Mouse (Mus musculus) erythroid progenitor cell, adult 5-6 weeks (primary cell): ENCODE measurements around the gene Slc7a1. TPM values are rescaled to one million over a fixed set of nuclear protein-coding genes. Genes with fewer than 3 reads are reported as not detected.

Experiments used
- ATAC-seq: replicated peaks from 2 replicates; pipeline ENCODE4 v1.8.0; 2016; ENCODE audit warnings: moderate number of reproducible peaks, mild to moderate bottlenecking, moderate TSS enrichment, inconsistent platforms; ENCODE audit not compliant: poor library complexity, low FRiP score, severe bottlenecking
- total RNA-seq, 2 experiments: library from RNA; stranded (forward) in 1 of 2; stranded (reverse) in 1 of 2; fragments of 150-400 nt in 1 of 2; fragments of 186-747, 209-891 nt in 1 of 2; gene quantifications; 2 replicates each; pipeline versions ENCODE4 v1.2.3 to v1.2.4; 2015 to 2017; ENCODE audit warnings: low replicate concordance in 2 of 2

Gene Slc7a1
- total RNA-seq (2015; ENCODE audit: low replicate concordance) (72.5 and 73.9 TPM in 2 replicates), total RNA-seq (2017; ENCODE audit: low replicate concordance) (50.8 and 66.6 TPM in 2 replicates)

- ATAC-seq: peak; percentile 89
Observed at GRCm38 (mm10) chr5:148399660-148400443, at the start of gene Slc7a1. Slc7a1 (minus strand) TSS chr5:148399904.

GRCm38 (mm10) chr5:148444974-148445373 lies 45.3 kb upstream of the Slc7a1 start:
- no peak for ATAC-seq

- no peak for ATAC-seq
Observed at GRCm38 (mm10) chr5:148443734-148444133, 44.0 kb upstream of the Slc7a1 start.

GRCm38 (mm10) chr5:148435660-148436059 lies 36.0 kb upstream of the Slc7a1 start:
- ATAC-seq: no peak

- no peak for ATAC-seq
Observed at GRCm38 (mm10) chr5:148432121-148432520, 32.4 kb upstream of the Slc7a1 start.

- ATAC-seq: no peak
Observed at GRCm38 (mm10) chr5:148428846-148429245, 29.1 kb upstream of the Slc7a1 start.

GRCm38 (mm10) chr5:148425136-148425535 lies 25.4 kb upstream of the Slc7a1 start:
- ATAC-seq: no peak

- ATAC-seq: no peak
Observed at GRCm38 (mm10) chr5:148421326-148421725, 21.6 kb upstream of the Slc7a1 start.

- ATAC-seq: peak; percentile 57; the same call in 1 of the 2 replicates
Observed at GRCm38 (mm10) chr5:148419112-148419526, 19.4 kb upstream of the Slc7a1 start.

- no peak for ATAC-seq
Observed at GRCm38 (mm10) chr5:148418436-148418835, 18.7 kb upstream of the Slc7a1 start.

GRCm38 (mm10) chr5:148417756-148418155 lies 18.1 kb upstream of the Slc7a1 start:
- ATAC-seq: no peak

GRCm38 (mm10) chr5:148416461-148416860 lies 16.8 kb upstream of the Slc7a1 start:
- ATAC-seq: no peak

GRCm38 (mm10) chr5:148414233-148414632 lies 14.5 kb upstream of the Slc7a1 start:
- no peak for ATAC-seq

- no peak for ATAC-seq
Observed at GRCm38 (mm10) chr5:148412504-148412903, 12.8 kb upstream of the Slc7a1 start.

- no peak for ATAC-seq
Observed at GRCm38 (mm10) chr5:148409465-148409864, 9.8 kb upstream of the Slc7a1 start.

- no peak for ATAC-seq
Observed at GRCm38 (mm10) chr5:148406913-148407312, 7.2 kb upstream of the Slc7a1 start.

GRCm38 (mm10) chr5:148404548-148404947 lies 4.8 kb upstream of the Slc7a1 start:
- ATAC-seq: no peak

- no peak for ATAC-seq
Observed at GRCm38 (mm10) chr5:148402641-148403040, 2.9 kb upstream of the Slc7a1 start.

- peak; percentile 40 for ATAC-seq
Observed at GRCm38 (mm10) chr5:148398766-148399659, 691 bp downstream of the Slc7a1 start.

- ATAC-seq: no peak
Observed at GRCm38 (mm10) chr5:148398451-148398765, 1.3 kb downstream of the Slc7a1 start.

- no peak for ATAC-seq
Observed at GRCm38 (mm10) chr5:148397911-148398310, 1.8 kb downstream of the Slc7a1 start.
